Mouse (Mus musculus) hindlimb bud, embryonic 11.5 days (tissue): ENCODE measurements around the gene Ccnk.

ENCODE experiments used
- DNase-seq: peaks from one replicate; pipeline ENCODE4 v3.0.0-alpha.2; 2012; ENCODE audit warnings: low read depth, low spot score; ENCODE audit errors: extremely low spot score

Gene Ccnk

DNA sequence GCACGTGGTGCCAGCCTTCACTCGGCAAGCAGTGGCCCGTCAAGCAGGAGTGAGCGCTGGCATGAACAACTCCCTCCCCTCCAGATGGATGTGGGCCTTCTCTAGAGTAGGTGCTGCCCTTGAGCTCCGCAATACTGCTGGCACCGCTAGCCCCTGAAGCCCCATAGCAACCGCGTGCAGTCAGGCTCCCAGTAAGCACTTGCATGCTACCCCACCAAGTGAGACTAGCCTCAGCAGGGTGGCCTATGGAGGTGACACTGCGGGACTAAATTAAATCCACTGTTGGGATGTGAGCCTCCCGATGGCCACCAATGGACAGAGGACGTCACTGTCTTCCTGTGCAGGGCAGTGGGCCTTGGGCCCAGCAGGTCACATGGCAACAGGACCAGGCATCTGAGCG is 41.2 kb downstream of the Ccnk start:
- no peak for DNase-seq

DNA sequence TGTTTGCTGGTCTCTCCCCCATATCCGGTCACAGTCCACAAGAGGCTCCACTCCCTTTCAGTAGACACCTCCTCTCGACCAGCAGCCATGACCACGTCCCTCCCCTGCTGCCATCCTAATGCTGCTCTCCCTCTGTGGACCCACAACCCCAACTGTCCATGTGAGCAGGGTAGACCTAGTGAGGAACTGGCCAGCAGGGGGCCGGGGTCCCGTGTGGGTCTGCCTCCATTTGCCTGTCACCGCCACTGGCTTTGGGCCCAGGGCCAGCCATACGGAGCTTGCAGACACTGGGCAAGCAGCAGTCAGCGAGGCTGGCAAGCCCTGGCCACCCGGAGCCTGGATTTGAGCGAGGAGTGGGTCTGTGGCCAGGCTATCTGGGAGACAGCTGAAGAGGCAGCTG is 41.8 kb downstream of the Ccnk start:
- no peak for DNase-seq

- DNase-seq = no peak
Measured at GRCm38 (mm10) chr12:108221712-108222111, 42.3 kb downstream of the Ccnk start.

GRCm38 (mm10) chr12:108223357-108223756 is 44.0 kb downstream of the Ccnk start:
- no peak for DNase-seq

DNA sequence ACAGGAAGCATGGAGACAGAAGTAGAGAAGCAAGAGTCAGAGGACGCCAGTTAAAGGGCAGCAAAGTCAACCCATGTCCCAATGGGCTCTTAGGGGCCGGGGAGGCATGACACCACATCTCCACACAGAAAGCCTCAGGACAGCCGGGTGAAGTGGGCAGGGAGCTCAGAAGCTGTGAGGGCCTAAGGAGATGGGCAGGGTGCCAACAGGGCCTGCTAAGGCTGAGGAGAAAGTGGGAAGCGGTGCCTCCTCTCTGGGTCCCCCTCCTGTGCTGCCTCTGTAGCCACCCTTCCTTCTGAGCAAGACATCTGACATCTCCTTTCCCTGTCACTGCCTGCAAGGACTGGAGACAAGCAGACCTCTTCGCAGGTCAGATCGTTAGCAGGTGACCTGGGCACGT is 46.4 kb downstream of the Ccnk start:
- DNase-seq = no peak

DNA sequence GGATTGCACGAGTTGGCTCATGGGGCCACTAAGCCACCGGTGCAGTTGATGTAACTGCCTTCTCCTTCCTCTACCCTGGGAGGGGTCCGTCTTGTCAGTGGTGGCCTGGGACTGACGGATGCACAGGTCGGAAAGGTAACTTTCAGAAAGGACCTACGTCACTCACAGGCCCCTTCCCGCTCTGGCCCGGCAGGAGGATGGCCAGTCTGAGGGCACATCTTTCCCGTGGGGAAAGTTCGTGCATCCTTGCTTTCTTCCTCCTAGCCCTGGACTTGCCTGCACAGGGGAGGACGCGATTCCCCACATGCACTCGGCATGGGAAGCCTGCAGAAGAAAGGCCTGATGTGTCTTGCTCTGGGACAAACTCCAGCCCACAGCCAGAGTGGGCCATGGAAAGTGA is 46.8 kb downstream of the Ccnk start:
- no peak for DNase-seq

DNA sequence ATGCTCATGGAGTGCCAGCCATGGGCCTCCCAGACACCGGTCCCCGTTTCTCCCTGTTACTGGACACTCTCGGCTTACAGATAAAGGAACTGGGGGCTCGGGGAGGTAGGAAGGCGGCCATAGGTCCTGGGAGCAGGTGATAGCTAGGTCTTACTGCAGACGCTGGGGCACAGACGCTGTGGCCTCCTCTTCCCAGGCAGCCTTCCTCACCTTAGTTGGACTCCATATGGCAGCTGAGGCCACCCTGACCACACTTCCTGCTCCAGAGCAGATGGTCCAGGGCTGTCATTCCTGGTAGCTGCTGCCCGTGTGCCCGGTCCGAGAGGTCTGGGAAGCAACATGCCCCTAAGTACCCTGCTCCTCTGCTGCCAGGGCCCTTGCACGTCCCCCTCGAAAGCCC is 47.6 kb downstream of the Ccnk start:
- no peak for DNase-seq

- no peak for DNase-seq
Measured at GRCm38 (mm10) chr12:108227527-108227926, 48.1 kb downstream of the Ccnk start.

DNA sequence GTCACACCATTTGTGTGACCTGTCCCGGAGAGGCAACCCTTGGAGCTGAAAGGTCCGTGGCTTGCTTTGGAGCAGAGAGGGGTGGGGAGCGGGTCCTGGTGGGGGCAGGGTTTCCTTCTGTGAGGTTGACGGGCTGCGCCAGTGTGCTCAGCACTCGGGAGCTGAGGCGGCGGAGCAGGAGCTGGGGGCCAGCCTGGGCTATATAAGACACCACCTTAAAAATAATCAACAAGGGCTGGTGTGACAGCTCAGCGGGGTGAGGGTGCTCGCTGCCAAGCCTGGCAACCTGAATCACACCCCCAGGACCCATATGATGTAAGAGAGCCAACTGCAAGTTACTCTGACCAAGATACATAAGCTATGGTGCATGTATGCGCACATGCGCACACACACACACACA is 50.7 kb downstream of the Ccnk start:
- DNase-seq = no peak

DNA sequence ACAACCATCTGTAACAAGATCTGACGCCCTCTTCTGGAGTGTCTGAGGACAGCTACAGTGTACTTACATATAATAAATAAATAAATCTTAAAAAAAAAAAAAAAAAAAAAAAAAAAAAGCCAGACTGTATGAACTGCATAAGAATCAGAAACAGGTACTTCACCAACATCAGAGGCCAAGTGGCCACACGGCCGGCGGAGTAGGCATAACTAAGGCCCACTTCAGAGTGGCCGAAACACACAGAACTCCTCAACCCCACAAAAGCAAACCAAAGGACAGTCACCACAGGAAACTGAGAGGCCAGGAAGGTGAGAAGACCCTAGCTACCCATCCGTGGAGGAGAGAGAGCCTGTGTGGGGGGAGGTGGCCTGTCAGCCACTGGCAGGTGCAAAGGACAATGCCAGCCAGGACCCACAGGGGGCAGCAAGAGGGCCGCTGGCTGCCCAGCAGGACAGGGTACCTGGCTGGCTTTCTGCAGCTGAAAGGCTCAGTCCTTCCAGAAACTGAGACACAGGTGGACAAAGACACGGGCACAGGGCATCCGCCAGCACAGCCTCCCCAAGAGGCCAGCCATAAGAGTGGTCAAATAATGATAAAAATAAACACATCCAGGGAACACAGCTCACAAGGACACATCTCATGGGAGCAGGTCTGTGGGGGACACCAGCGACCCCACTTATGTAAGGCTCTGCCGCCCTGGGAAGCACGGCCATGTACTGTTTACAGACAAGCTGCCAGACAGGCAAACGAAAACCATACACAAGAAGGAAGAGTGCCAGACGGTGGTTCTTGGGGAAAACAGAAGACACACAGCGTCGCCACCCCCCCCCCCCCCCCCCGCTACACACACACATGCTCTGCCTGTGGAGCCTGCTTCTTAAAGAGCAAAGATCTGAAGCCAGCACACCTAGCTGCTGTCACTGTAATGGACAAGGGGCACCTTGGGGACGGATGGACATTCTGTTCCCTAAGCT is 51.7 kb downstream of the Ccnk start:
- DNase-seq = no peak

GRCm38 (mm10) chr12:108231901-108232300 is 52.5 kb downstream of the Ccnk start:
- DNase-seq = no peak

DNA sequence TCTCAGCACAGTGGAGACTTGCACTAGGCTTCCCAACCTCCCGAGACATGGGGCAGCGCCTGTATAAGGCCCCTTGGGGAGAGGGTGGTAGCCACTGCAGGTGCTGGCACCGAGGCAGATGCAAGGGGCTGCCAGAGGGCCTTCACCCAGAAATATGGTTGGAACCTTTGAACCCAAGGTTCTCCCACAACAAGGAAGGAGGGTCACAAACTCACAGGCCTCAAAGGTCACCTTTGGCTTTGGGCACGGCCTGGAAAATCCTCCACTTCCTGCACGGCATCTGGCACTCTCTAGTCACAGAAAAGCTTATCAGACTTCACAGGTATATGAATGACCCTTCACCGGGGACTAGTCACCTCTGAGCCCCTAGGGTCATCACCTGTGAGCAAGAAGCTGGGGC is 54.4 kb downstream of the Ccnk start:
- no peak for DNase-seq

- DNase-seq = no peak
Measured at GRCm38 (mm10) chr12:108234832-108235602, 55.6 kb downstream of the Ccnk start.

DNA sequence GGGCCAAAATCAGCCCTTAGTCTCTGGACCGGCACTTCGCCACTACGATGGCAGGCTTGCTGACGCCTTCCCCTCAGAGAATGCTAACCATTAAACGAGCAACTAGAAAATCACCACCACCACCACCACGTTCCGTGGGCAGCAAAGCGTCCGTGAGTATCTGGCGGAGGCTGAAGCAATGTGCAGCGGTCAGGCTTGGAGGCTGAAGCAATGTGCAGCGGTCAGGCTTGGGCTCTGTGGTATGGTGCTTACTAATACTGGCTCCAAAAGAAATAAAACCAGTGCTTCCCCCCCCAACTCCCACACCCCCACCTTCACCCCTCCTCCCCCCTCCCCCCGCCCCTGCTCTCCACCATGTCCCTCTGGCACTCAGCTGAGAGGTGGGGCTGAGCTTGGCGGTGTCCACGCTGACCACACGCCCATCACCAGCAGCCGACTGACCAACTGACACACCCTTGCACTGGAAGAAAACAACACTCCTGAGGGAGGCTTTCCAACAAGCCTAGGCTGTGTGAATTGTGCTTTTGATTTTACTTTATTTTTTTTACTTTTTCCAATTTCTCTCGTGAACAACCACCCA is 56.7 kb downstream of the Ccnk start:
- DNase-seq = no peak

GRCm38 (mm10) chr12:108237300-108238006 is 58.1 kb downstream of the Ccnk start:
- no peak for DNase-seq

DNA sequence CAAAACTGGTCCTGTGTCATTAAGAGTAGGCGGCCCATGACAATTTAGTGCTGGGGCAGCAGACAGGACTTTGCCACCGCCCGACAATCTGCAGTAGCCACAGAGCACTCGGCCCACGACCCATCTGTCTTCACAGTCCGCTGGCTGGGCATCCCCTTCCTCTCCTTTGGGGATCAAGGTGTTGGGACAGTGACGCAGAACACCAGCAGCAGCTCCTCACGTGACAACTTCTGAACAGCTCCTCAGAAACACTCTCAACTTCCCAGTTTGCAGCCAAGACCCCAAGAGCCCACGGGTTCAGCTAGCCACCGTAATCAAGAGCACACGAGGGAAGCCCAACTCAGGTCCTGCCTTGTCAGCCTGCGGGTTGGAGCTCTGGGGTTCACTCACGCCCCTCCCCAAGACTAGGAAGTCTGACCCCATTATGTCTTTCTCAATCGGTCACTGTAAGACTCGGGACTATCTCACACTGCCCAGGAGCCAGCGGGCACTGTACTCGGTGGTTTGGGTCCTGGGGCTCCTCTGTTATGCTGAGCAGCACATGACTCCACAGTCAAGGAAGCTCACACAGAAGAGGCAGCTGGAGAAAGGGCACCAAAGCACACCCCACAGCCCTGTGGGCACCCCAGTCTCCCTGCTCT is 59.1 kb downstream of the Ccnk start:
- DNase-seq = no peak

DNA sequence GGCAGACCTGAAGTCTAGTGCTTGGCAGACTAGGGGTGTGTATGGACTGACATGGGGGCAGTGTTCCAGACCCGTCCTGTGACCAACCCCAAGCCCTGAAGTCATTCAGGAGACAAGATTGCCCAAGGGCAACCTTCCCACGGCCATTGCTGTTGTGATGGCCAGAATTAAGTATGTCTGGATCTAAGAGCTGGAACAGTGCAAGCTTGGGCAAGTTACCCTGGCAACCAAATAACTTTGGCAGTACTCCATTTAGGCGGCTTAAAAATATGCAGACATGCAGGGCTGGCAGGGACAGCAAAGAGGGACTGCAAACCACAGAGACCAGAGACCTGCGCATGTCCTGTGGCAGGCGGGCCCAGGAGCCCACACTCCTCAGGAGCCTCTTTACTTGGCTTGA is 60.1 kb downstream of the Ccnk start:
- no peak for DNase-seq

GRCm38 (mm10) chr12:108240401-108240890 is 61.1 kb downstream of the Ccnk start:
- peak; percentile 64 for DNase-seq

GRCm38 (mm10) chr12:108240953-108241588 is 61.7 kb downstream of the Ccnk start:
- DNase-seq = no peak

- DNase-seq = no peak
Measured at GRCm38 (mm10) chr12:108241626-108242025, 62.2 kb downstream of the Ccnk start.
